Mouse (Mus musculus) brain, embryonic 14.5 days (tissue): ENCODE measurements around the gene Hba-x.

Experiments
- CTCF ChIP-seq: fragments of 200-500 bp; IDR thresholded peaks from 2 replicates; pipeline ENCODE4 v1.5.1; 2012; ENCODE audit warnings: inconsistent platforms, mild to moderate bottlenecking, moderate library complexity, borderline replicate concordance; ENCODE audit not compliant: insufficient read depth, insufficient read length; ENCODE audit errors: extremely low read depth
- POLR2A ChIP-seq: fragments of 200-500 bp; IDR thresholded peaks from 2 replicates; pipeline ENCODE4 v1.6.1; 2012; ENCODE audit warnings: mild to moderate bottlenecking, inconsistent platforms, borderline replicate concordance; ENCODE audit not compliant: poor library complexity, insufficient read depth, insufficient read length, severe bottlenecking; ENCODE audit errors: extremely low read depth

DNA sequence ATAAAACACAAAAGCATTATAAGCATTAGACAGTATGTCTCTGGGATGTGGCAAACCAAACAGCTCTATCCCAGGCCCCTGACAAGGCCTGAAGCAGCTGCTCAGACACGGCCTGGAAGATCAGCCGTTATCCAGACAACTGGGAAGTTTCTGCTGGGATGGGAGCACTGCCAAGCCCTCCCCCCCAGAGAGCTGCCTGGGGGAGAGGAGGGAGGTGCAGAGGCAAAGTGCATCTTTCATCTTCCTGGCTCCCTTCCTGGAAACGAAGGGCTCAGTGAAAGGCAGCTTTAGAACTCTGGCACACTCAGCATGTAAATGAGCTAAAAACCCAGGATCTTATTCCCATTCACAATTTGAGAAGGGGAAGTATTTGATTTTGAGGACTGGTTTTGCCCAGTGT, 40.6 kb upstream of the Hba-x start:
- TF ChIP-seq CTCF (no peak), POLR2A (no peak)
